In the genomic region with DNA sequence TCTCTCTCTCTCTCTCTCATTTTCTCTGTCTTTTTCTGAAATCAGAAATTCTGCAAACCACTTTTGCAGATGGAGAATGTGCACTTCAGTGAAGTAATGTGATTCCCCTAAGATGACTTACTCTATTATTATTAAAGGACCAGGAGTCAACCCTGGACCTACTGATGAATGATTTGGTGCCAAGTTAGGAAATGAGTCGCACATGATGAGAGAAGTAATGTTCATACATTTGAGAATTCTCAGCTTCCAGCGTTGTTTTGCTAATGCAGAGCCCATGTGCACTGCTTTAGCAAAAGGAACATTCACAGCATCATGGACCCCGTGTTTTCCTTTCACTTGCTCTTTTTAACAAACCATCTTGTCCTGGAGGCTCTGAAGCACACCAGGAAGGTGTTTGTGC, we compare ENCODE assay signal across 34 mouse cellular contexts.
"Had no signal": no experiment of that assay in that cellular context is flagged by ENCODE, and none has a peak within 500 bp of the region (broad histone marks: within the 10 kb centered on the region; RNA-seq: fewer than 3 reads in every experiment).

No protein-coding gene starts in this region.

- H3K4me1 ChIP-seq: heart, embryonic 10.5 days; heart, embryonic 12.5 days; heart, embryonic 13.5 days; heart, embryonic 15.5 days; hindbrain, embryonic 10.5 days; intestine, embryonic 15.5 days had no signal

- H3K4me2 ChIP-seq: heart, embryonic 11.5 days; heart, embryonic 12.5 days; heart, embryonic 13.5 days; heart, embryonic 15.5 days; hindbrain, embryonic 12.5 days; hindbrain, embryonic 13.5 days; hindbrain, embryonic 14.5 days; hindbrain, embryonic 15.5 days; intestine, embryonic 15.5 days; kidney, embryonic 15.5 days had no signal

- H3K36me3 ChIP-seq: heart, embryonic 10.5 days; heart, embryonic 12.5 days; heart, embryonic 13.5 days; heart, embryonic 15.5 days; hindbrain, embryonic 10.5 days; hindbrain, embryonic 12.5 days; hindbrain, embryonic 13.5 days; hindbrain, embryonic 15.5 days; intestine, embryonic 15.5 days; kidney, embryonic 15.5 days had no signal

- H3K4me3 ChIP-seq: heart, embryonic 10.5 days; heart, embryonic 12.5 days; heart, embryonic 13.5 days; heart, embryonic 15.5 days; hindbrain, embryonic 10.5 days; hindbrain, embryonic 12.5 days; hindbrain, embryonic 13.5 days; hindbrain, embryonic 15.5 days; intestine, embryonic 15.5 days; kidney, embryonic 15.5 days; layer of hippocampus, adult 2 months had no signal

- H3K27me3 ChIP-seq: heart, embryonic 12.5 days; heart, embryonic 13.5 days; heart, embryonic 15.5 days; hindbrain, embryonic 12.5 days; hindbrain, embryonic 13.5 days; hindbrain, embryonic 15.5 days; intestine, embryonic 15.5 days; kidney, embryonic 15.5 days had no signal

- H3K9ac ChIP-seq: heart, embryonic 12.5 days; heart, embryonic 13.5 days; heart, embryonic 15.5 days; hindbrain, embryonic 12.5 days; hindbrain, embryonic 13.5 days; hindbrain, embryonic 14.5 days; hindbrain, embryonic 15.5 days; intestine, embryonic 15.5 days; kidney, embryonic 15.5 days had no signal

- H3K27ac ChIP-seq: heart, embryonic 10.5 days; heart, embryonic 13.5 days; heart, embryonic 15.5 days; hindbrain, embryonic 10.5 days; hindbrain, embryonic 12.5 days; hindbrain, embryonic 13.5 days; hindbrain, embryonic 14.5 days; hindbrain, embryonic 15.5 days; hindbrain, postnatal 0 days; intestine, embryonic 15.5 days; kidney, embryonic 15.5 days; kidney, postnatal 0 days; layer of hippocampus, adult 2 months had no signal

- DNase-seq: heart, postnatal 10 days; heart, postnatal 14 days; heart, postnatal 36 days; heart, postnatal 4 days; kidney, adult 11 months; kidney, adult 18-20 months; kidney, adult 2 months; kidney, adult 8-10 months; kidney, adult 9 months; kidney, postnatal 10 days; kidney, postnatal 14 days; kidney, postnatal 25 days; kidney, postnatal 36 days; kidney, postnatal 4 days; layer of hippocampus, adult 9-11 months had no signal

- ATAC-seq: hindbrain, embryonic 16.5 days; hindbrain, postnatal 0 days; inflammation-experienced regulatory T-cells, adult 6 months; intestine, embryonic 15.5 days; intestine, embryonic 16.5 days; intestine, postnatal 0 days had no signal

- H3K9me3 ChIP-seq: heart, embryonic 10.5 days; heart, embryonic 12.5 days; heart, embryonic 13.5 days; heart, embryonic 15.5 days; hindbrain, embryonic 10.5 days; hindbrain, embryonic 12.5 days; hindbrain, embryonic 13.5 days; hindbrain, embryonic 15.5 days; intestine, embryonic 15.5 days; kidney, embryonic 15.5 days had no signal
